Mouse (Mus musculus): ENCODE data around the gene Olfr888.

Olfr888 gene

DNA sequence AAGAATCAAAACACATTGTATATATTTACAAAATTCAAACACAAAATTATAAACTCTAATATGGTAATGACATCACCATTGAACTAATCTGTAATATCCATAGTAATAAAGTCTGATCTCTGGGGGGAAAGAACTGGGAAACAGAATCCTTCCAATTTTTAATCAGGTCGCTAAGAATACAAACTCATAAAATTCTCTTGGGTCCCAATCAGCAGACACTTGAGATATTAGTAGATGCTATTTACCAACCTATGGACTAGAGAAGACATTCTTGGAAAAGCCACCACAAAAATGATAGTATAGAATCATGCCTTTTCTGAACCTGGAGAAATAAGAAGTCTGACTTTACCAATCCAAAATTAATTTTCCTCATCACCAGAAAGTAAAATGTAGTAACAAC is at the start of gene Olfr888:
Gene Olfr888, plus strand, starts transcription at position 301 of the 400 bp plus-strand sequence.
- no peak for DNase-seq (ENCODE audit: low read depth, low spot score)

DNA sequence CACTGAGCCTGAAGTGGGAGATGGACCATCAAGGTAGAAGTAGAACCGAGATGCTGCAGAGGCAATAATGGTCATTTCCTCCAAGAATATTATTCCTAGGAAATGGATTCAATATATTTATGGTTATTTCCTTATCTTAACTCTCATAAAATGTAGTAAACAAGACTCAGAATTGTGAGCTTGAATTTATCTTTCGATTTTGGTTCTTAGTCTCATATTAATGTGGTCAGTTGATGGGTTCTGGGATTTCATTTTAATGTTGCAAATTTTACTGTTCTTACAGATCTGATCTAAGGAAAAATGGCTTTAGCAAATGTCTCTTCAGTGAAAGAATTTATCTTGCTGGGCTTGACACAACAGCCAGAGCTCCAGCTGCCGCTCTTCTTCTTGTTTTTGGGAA is 46.9 kb upstream of the Olfr888 start, which contains the start of gene Olfr885:
Gene Olfr885, plus strand, starts transcription at position 301 of the 400 bp plus-strand sequence.
- no peak for DNase-seq (ENCODE audit: low read depth, low spot score)

DNA sequence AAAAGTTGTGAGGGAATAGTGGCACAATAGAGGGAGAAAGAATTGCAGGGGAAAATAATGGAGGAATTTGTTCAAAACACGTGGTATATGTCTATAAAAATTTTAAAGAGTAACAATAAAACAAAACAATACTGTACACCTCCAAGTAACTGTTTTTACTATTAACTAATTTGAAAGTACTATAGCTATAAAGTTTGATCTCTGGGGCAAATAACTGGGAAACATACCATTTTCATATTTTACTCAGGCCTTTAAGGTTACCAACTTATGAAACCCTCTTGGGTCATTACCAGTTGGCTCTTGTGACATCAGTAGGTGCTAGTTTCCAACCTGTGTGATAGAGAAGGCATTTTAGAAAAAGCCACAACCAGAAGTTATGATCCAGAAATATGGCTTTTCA is 24.2 kb upstream of the Olfr888 start, which contains the start of gene Olfr887:
Gene Olfr887, plus strand, starts transcription at position 301 of the 400 bp plus-strand sequence.
- no peak for DNase-seq (ENCODE audit: low read depth, low spot score)

DNA sequence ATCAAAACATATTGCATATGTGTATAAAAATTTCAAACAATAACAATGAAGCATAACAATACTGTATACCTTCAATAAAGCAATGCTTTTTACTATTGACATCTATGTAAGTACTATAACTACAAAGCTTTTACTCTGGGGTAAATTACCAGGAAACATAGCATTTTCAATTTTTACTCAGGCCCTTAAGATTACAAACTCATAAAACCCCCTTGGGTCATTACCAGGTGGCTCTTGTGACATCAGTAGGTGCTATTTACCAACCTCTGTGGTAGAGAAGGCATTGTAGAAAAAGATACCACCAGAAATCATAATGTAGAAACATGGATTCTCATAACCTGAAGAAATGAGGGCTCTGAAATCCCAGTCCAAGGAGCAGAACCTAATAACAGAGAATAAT is 7.0 kb downstream of the Olfr888 start, which contains the start of gene Olfr889:
Gene Olfr889, plus strand, starts transcription at position 301 of the 400 bp plus-strand sequence.
- DNase-seq (ENCODE audit: low read depth, low spot score), result no peak

DNA sequence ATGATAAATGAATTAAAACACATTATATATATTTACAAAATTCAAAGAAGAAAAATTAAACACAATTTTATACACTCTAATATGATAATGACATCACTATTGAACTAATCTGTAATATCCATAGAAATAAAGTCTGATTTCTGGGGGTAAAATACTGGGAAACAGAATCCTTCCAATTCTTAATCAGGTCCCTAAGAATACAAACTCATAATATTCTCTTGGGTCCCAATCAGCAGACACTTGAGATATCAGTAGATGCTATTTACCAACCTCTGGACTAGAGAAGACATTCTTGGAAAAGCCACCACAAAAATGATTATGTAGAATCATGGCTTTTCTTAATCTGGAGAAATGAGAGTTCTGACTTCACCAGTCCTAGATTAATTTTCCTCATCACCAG is 34.3 kb downstream of the Olfr888 start, which contains the start of gene Olfr890:
Gene Olfr890, plus strand, starts transcription at position 301 of the 400 bp plus-strand sequence.
- DNase-seq (ENCODE audit: low read depth, low spot score), result no peak

All from ES-CJ7 (cell line).